Mouse (Mus musculus): ENCODE data around the gene Mustn1.

DNA sequence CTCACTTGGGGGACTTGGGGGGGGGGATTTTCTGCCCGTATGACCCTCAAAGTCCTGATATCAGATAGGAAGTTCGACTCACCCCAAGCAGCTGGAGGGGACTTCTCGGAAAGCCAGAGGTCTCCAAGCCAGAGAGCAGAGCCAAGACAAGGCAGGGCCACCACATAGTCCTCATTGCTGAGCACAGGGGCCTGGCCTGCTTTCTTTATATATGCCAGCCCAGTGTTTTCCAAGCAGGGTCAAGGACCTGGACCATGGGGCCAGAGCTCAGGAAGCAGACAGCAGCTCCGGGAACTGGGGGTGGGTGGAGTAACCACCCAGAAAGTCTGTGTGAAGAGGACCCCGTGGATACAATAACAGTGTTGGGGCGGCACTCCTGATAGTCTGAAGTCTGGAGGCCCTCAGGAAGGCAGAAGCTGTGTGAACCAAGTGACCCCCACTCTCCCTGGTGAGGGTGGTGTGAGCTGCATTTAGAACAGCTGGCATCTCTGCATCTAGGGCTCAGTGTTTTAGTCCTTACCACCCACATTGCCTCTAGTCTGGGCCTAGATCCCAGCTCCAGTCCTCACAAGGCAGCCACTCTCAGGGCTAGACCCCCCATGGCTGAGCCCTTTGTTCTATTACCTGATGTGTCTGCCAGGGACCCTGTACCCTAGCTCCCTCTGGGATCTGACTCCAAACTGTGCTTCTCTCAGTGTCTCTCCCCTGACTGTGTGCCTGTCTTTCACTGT, 44.5 kb downstream of the Mustn1 start, which contains the start of gene Itih3:
- TF ChIP-seq CTCF (IDR thresholded peaks at IDR 0.05; ENCODE audit: low read depth) (no peak), EP300 (optimal IDR thresholded peaks at IDR 0.05) (no peak)
